Mouse (Mus musculus) lung, embryonic 14.5 days (tissue): Measurements from ENCODE around the gene Rangap1. TPM values are rescaled to one million over a fixed set of nuclear protein-coding genes. Genes with fewer than 3 reads are reported as not detected.

Source experiments
- ATAC-seq: fragments of 200-750 bp; cut with Nextera tagmentation; 2 replicates; pipeline ENCODE4 v1.8.0; 2017; ENCODE audit warnings: mild to moderate bottlenecking, moderate TSS enrichment, moderate library complexity; ENCODE audit not compliant: insufficient read depth
- DNase-seq: peaks from one replicate; pipeline ENCODE4 v3.0.0-alpha.2; 2015
- H3K27ac ChIP-seq: fragments of 300-500 bp; sonication (generic); 2 replicates; pipeline ENCODE4 v1.5.1; 2014; ENCODE audit warnings: low read depth, mild to moderate bottlenecking, moderate library complexity
- H3K27me3 ChIP-seq: fragments of 300-500 bp; sonication (generic); 2 replicates; pipeline ENCODE4 v1.6.1; 2014; ENCODE audit warnings: low read length, control low read depth; ENCODE audit not compliant: insufficient read depth
- H3K36me3 ChIP-seq: fragments of 300-500 bp; sonication (generic); 2 replicates; pipeline ENCODE4 v1.6.1; 2014; ENCODE audit warnings: control low read depth; ENCODE audit not compliant: insufficient read depth
- H3K4me1 ChIP-seq: fragments of 300-500 bp; sonication (generic); 2 replicates; pipeline ENCODE4 v1.6.1; 2014; ENCODE audit warnings: antibody characterized with exemption, control low read depth; ENCODE audit not compliant: insufficient read depth
- H3K4me2 ChIP-seq: fragments of 300-500 bp; sonication (generic); 2 replicates; pipeline ENCODE4 v1.6.1; 2014; ENCODE audit warnings: mild to moderate bottlenecking
- H3K4me3 ChIP-seq: fragments of 300-500 bp; sonication (generic); 2 replicates; pipeline ENCODE4 v1.5.1; 2014; ENCODE audit warnings: low read depth, low read length
- H3K9ac ChIP-seq: fragments of 300-500 bp; sonication (generic); 2 replicates; pipeline ENCODE4 v1.6.1; 2014
- H3K9me3 ChIP-seq: fragments of 300-500 bp; sonication (generic); 2 replicates; pipeline ENCODE4 v1.6.1; 2016; ENCODE audit warnings: low read depth, low read length, control low read depth
- CTCF ChIP-seq: IDR thresholded peaks from 2 replicates; pipeline ENCODE4 v1.5.1; 2016; ENCODE audit warnings: antibody characterized with exemption, low read depth
- WGBS: fragments of 180-500 bp; shearing (Covaris S2); extraction: QIAGEN DNeasy Blood & Tissue Kit; methylation state at CpG from one replicate; pipeline ENCODE4 v1.1.7; 2014; 5-methylcytosine and 5-hydroxymethylcytosine counted together
- polyA plus RNA-seq: library from polyadenylated mRNA; unstranded; fragments of >200 nt; fragmentation: Nextera tagmentation; extraction: Ambion mirVana; gene quantifications from 2 replicates; pipeline ENCODE4 v1.2.1, GENCODE M21; 2014

The Rangap1 gene
- polyA plus RNA-seq, 1 experiment from 2014 or later, result 107 TPM

- Histone ChIP-seq H3K9me3 (no peaks in the 10 kb centered on the region), H3K4me2 (no peak overlapping the region), H3K36me3 (peaks cover 8% of the 10 kb centered on the region), H3K27me3 (peaks cover 29% of the 10 kb centered on the region), H3K4me3 (no peak overlapping the region), H3K27ac (no peak overlapping the region), H3K9ac (no peak overlapping the region), H3K4me1 (no peaks in the 10 kb centered on the region)
- WGBS, result 38% methylated on average over 3 of the region's 3 CpGs
- peak; percentile 53 for TF ChIP-seq CTCF
- DNase-seq, result peak; percentile 70
- ATAC-seq, result no peak
These were observed 47.5 kb downstream of the Rangap1 start for GRCm38 (mm10) chr15:81697847-81698246.

- H3K27me3 ChIP-seq, result peaks cover 36% of the 10 kb centered on the region
- no peaks in the 10 kb centered on the region for H3K9me3 ChIP-seq
- no peak for ATAC-seq
- TF ChIP-seq CTCF, result no peak
- no peak within 1 kb of the TSS for H3K4me3 ChIP-seq
- 69% methylated on average over 7 of the region's 7 CpGs for WGBS
- H3K4me1 ChIP-seq, result no peaks in the 10 kb centered on the region
- H3K4me2 ChIP-seq, result no peak within 1 kb of the TSS
- no peak within 1 kb of the TSS for H3K9ac ChIP-seq
- DNase-seq, result peak; percentile 7
- no peak within 1 kb of the TSS for H3K27ac ChIP-seq
- H3K36me3 ChIP-seq, result peaks cover 1% of the 10 kb centered on the region; the same call in 1 of the 2 replicates
These were observed 48.2 kb downstream of the Rangap1 start, which contains the start of gene Chadl for GRCm38 (mm10) chr15:81697175-81697574. Gene Chadl, minus strand, starts transcription at chr15:81697287.

GRCm38 (mm10) chr15:81694891-81695290 lies 50.4 kb downstream of the Rangap1 start:
- H3K27ac ChIP-seq, result no peak overlapping the region
- H3K4me1 ChIP-seq, result no peaks in the 10 kb centered on the region
- H3K4me2 ChIP-seq, result peak overlapping the region; percentile 96
- peaks cover 40% of the 10 kb centered on the region for H3K27me3 ChIP-seq
- no peak for TF ChIP-seq CTCF
- DNase-seq, result no peak
- ATAC-seq, result no peak
- H3K9me3 ChIP-seq, result no peaks in the 10 kb centered on the region
- WGBS, result 29% methylated on average over 19 of the region's 19 CpGs
- no peaks in the 10 kb centered on the region for H3K36me3 ChIP-seq
- peak overlapping the region; percentile 55 for H3K4me3 ChIP-seq
- peak overlapping the region; percentile 62 for H3K9ac ChIP-seq

- ATAC-seq, result peak; percentile 83
These were observed 51.1 kb downstream of the Rangap1 start for GRCm38 (mm10) chr15:81693967-81694881.

GRCm38 (mm10) chr15:81693366-81693966 lies 51.9 kb downstream of the Rangap1 start:
- Histone ChIP-seq H3K4me3 (peak overlapping the region; percentile 55), H3K27me3 (peaks cover 40% of the 10 kb centered on the region), H3K36me3 (peaks cover 1% of the 10 kb centered on the region; the same call in 1 of the 2 replicates), H3K4me1 (no peaks in the 10 kb centered on the region), H3K9ac (peak overlapping the region; percentile 62), H3K4me2 (peak overlapping the region; percentile 96), H3K9me3 (no peaks in the 10 kb centered on the region), H3K27ac (no peak overlapping the region)
- DNase-seq, result peak; percentile 8
- no peak for TF ChIP-seq CTCF
- WGBS, result 3% methylated on average over 41 of the region's 41 CpGs
- ATAC-seq, result peak; percentile 4; the same call in 1 of the 2 replicates

More at GRCm38 (mm10) chr15:81693967-81694881, 51.1 kb downstream of the Rangap1 start:
- Histone ChIP-seq H3K9me3 (no peaks in the 10 kb centered on the region), H3K36me3 (no peaks in the 10 kb centered on the region), H3K4me1 (no peaks in the 10 kb centered on the region), H3K27me3 (peaks cover 40% of the 10 kb centered on the region), H3K4me3 (peak overlapping the region; percentile 55), H3K9ac (peak overlapping the region; percentile 62), H3K27ac (no peak overlapping the region), H3K4me2 (peak overlapping the region; percentile 96)
- 1% methylated on average over 85 of the region's 107 CpGs for WGBS
- DNase-seq, result peak; percentile 86
- peak; percentile 59 for TF ChIP-seq CTCF

GRCm38 (mm10) chr15:81680301-81680805 lies 65.0 kb downstream of the Rangap1 start:
- no peak overlapping the region for H3K4me3 ChIP-seq
- no peak overlapping the region for H3K4me2 ChIP-seq
- H3K4me1 ChIP-seq, result no peaks in the 10 kb centered on the region
- no peak overlapping the region for H3K9ac ChIP-seq
- no peaks in the 10 kb centered on the region for H3K27me3 ChIP-seq
- DNase-seq, result no peak
- H3K36me3 ChIP-seq, result peaks cover 51% of the 10 kb centered on the region
- TF ChIP-seq CTCF, result no peak
- no peak for ATAC-seq
- no peak overlapping the region for H3K27ac ChIP-seq
- no peaks in the 10 kb centered on the region for H3K9me3 ChIP-seq
- WGBS, result 92% methylated on average over 4 of the region's 4 CpGs

- H3K36me3 ChIP-seq, result peaks cover 21% of the 10 kb centered on the region; the same call in 1 of the 2 replicates
These were observed 68.7 kb downstream of the Rangap1 start for GRCm38 (mm10) chr15:81676637-81677036.

More at GRCm38 (mm10) chr15:81676637-81677036, 68.7 kb downstream of the Rangap1 start:
- Histone ChIP-seq H3K4me2 (no peak overlapping the region), H3K27me3 (no peaks in the 10 kb centered on the region), H3K4me3 (no peak overlapping the region), H3K4me1 (no peaks in the 10 kb centered on the region), H3K27ac (no peak overlapping the region), H3K9me3 (no peaks in the 10 kb centered on the region), H3K9ac (no peak overlapping the region)
- DNase-seq, result peak; percentile 21
- 58% methylated on average over 3 of the region's 3 CpGs for WGBS
- ATAC-seq, result no peak
- no peak for TF ChIP-seq CTCF
